ENCODE assay signal across 12 mouse cellular contexts in genomic region chr1:39445303-39446050, GRCm38 (mm10). TPM values are rescaled to one million over a fixed set of nuclear protein-coding genes. Genes with fewer than 3 reads are reported as not detected.
A peak's percentile ranks its signal among the peaks of the same experiment; 100 is the strongest.
DNase-seq lines count a peak whose midpoint lies in the region; ATAC-seq and TF ChIP-seq lines count a peak whose summit lies in the region.
"Had no signal": no experiment of that assay in that cellular context is flagged by ENCODE, and none has a peak within 500 bp of the region (broad histone marks: within the 10 kb centered on the region; RNA-seq: fewer than 3 reads in every experiment).

No protein-coding gene starts in this region.

- no peak overlapping the region for H3K4me3 ChIP-seq in forebrain, postnatal 0 days (ENCODE audit: low read depth, low read length)
- H3K4me3 ChIP-seq in forebrain, embryonic 12.5 days (replicated peaks) = no peak overlapping the region
- no peak overlapping the region for H3K4me3 ChIP-seq in kidney, embryonic 15.5 days (replicated peaks)
- H3K4me3 ChIP-seq in stomach, embryonic 15.5 days (replicated peaks) = no peak overlapping the region
- H3K4me3 ChIP-seq: hindbrain, embryonic 12.5 days; neural tube, embryonic 15.5 days had no signal

- H3K9ac ChIP-seq in forebrain, postnatal 0 days = no peak overlapping the region
- H3K9ac ChIP-seq in forebrain, embryonic 12.5 days = no peak overlapping the region
- H3K9ac ChIP-seq in kidney, embryonic 15.5 days = no peak overlapping the region
- H3K9ac ChIP-seq in stomach, embryonic 15.5 days = no peak overlapping the region
- H3K9ac ChIP-seq: hindbrain, embryonic 12.5 days; neural tube, embryonic 15.5 days had no signal

- H3K9me3 ChIP-seq in forebrain, postnatal 0 days (ENCODE audit: low read length) = no peaks in the 10 kb centered on the region
- H3K9me3 ChIP-seq in forebrain, embryonic 12.5 days = no peaks in the 10 kb centered on the region
- H3K9me3 ChIP-seq in kidney, embryonic 15.5 days (replicated peaks) = no peaks in the 10 kb centered on the region
- no peaks in the 10 kb centered on the region for H3K9me3 ChIP-seq in stomach, embryonic 15.5 days
- H3K9me3 ChIP-seq: hindbrain, embryonic 12.5 days; neural tube, embryonic 15.5 days had no signal

- no peaks in the 10 kb centered on the region for H3K27me3 ChIP-seq in forebrain, postnatal 0 days (ENCODE audit: insufficient read depth, low read length)
- H3K27me3 ChIP-seq in forebrain, embryonic 12.5 days = no peaks in the 10 kb centered on the region
- no peaks in the 10 kb centered on the region for H3K27me3 ChIP-seq in kidney, embryonic 15.5 days
- H3K27me3 ChIP-seq in stomach, embryonic 15.5 days (replicated peaks) = no peaks in the 10 kb centered on the region
- H3K27me3 ChIP-seq: hindbrain, embryonic 12.5 days; neural tube, embryonic 15.5 days had no signal

- H3K36me3 ChIP-seq in forebrain, postnatal 0 days (ENCODE audit: insufficient read depth) = no peaks in the 10 kb centered on the region
- no peaks in the 10 kb centered on the region for H3K36me3 ChIP-seq in forebrain, embryonic 12.5 days (replicated peaks)
- H3K36me3 ChIP-seq in kidney, embryonic 15.5 days = no peaks in the 10 kb centered on the region
- no peaks in the 10 kb centered on the region for H3K36me3 ChIP-seq in stomach, embryonic 15.5 days
- H3K36me3 ChIP-seq: hindbrain, embryonic 12.5 days; neural tube, embryonic 15.5 days had no signal

- H3K4me1 ChIP-seq in forebrain, postnatal 0 days (ENCODE audit: insufficient read depth) = peaks cover 26% of the 10 kb centered on the region
- H3K4me1 ChIP-seq in forebrain, embryonic 12.5 days = peaks cover 7% of the 10 kb centered on the region
- peaks cover 20% of the 10 kb centered on the region for H3K4me1 ChIP-seq in kidney, embryonic 15.5 days
- H3K4me1 ChIP-seq in stomach, embryonic 15.5 days = peaks cover 24% of the 10 kb centered on the region

- no peak overlapping the region for H3K4me2 ChIP-seq in forebrain, postnatal 0 days (ENCODE audit: low read depth)
- H3K4me2 ChIP-seq in forebrain, embryonic 12.5 days = no peak overlapping the region
- H3K4me2 ChIP-seq in kidney, embryonic 15.5 days = no peak overlapping the region
- peak overlapping the region; percentile 6; the same call in 1 of the 2 replicates for H3K4me2 ChIP-seq in stomach, embryonic 15.5 days
- H3K4me2 ChIP-seq: hindbrain, embryonic 12.5 days; neural tube, embryonic 15.5 days had no signal

- peak overlapping the region; percentile 35; the same call in 1 of the 2 replicates for H3K27ac ChIP-seq in forebrain, postnatal 0 days (ENCODE audit: low read depth, low read length)
- H3K27ac ChIP-seq in forebrain, embryonic 12.5 days = no peak overlapping the region
- H3K27ac ChIP-seq in kidney, embryonic 15.5 days = peak overlapping the region; percentile 25; the same call in 1 of the 2 replicates
- peak overlapping the region; percentile 86 for H3K27ac ChIP-seq in stomach, embryonic 15.5 days
- H3K27ac ChIP-seq: hindbrain, embryonic 12.5 days; macrophage; neural tube, embryonic 15.5 days had no signal

- 78% methylated on average over 20 of the region's 20 CpGs for WGBS in forebrain, postnatal 0 days
- WGBS in forebrain, embryonic 12.5 days = 91% methylated on average over 20 of the region's 20 CpGs
- 81% methylated on average over 20 of the region's 20 CpGs for WGBS in kidney, embryonic 15.5 days
- 59% methylated on average over 20 of the region's 20 CpGs for WGBS in stomach, embryonic 15.5 days

- no peak for TF ChIP-seq CTCF in forebrain, postnatal 0 days (IDR thresholded peaks at IDR 0.05; ENCODE audit: low read depth)

- ATAC-seq in forebrain, postnatal 0 days = no peak
- no peak for ATAC-seq in forebrain, embryonic 12.5 days (ENCODE audit: low FRiP score)
- no peak for ATAC-seq in kidney, embryonic 15.5 days (replicated peaks; ENCODE audit: low FRiP score)
- no peak for ATAC-seq in stomach, embryonic 15.5 days (ENCODE audit: insufficient read depth, low FRiP score, low read depth)

- DNase-seq in forebrain, postnatal 0 days = no peak
- no peak for DNase-seq in kidney, postnatal 36 days
- DNase-seq in urinary bladder, postnatal 14 days (ENCODE audit: low spot score) = peak; percentile 59
- DNase-seq in urinary bladder, adult 2 months (ENCODE audit: low spot score) = no peak
- no peak for DNase-seq in thymus, postnatal 25 days
- DNase-seq: gastrocnemius, postnatal 25 days had no signal

RNA-seq across cellular contexts. Expression of gene Tbc1d8, which starts 33.1 kb away (rescaled TPM):
- 15.9 and 19.3 TPM in 2 replicates for total RNA-seq in forebrain, postnatal 0 days (2014; rRNA removed)
- 6.0 and 7.7 TPM in 2 replicates for polyA plus RNA-seq in forebrain, postnatal 0 days (2015; fragmentation: Nextera tagmentation; extraction: Ambion mirVana)
- polyA plus RNA-seq in forebrain, embryonic 12.5 days (2016; fragmentation: Nextera tagmentation; extraction: Ambion mirVana) = 7.2 TPM in 2 replicates
- polyA plus RNA-seq in kidney, embryonic 15.5 days (2015; fragmentation: Nextera tagmentation; extraction: Ambion mirVana) = 9.9 and 10.4 TPM in 2 replicates
- polyA plus RNA-seq in urinary bladder, adult 2 months (2012; rRNA removed) = 40.9 and 41.8 TPM in 2 replicates
- polyA plus RNA-seq in stomach, embryonic 15.5 days (2015; fragmentation: Nextera tagmentation; extraction: Ambion mirVana) = 11.7 and 12.5 TPM in 2 replicates
